Mouse (Mus musculus) left cerebral cortex, postnatal 4 days (tissue): ENCODE results near the gene Foxj2. TPM values are rescaled to one million over a fixed set of nuclear protein-coding genes. Genes with fewer than 3 reads are reported as not detected.

Experiments used
- DNase-seq: peaks from one replicate; pipeline ENCODE4 v3.0.0-alpha.2; 2022
- intact Hi-C: fragments of 180-260 bp; cut with DNase I; formaldehyde crosslinking; loops from one replicate; pipeline ENCODE4 v1.15.1; 2025
- total RNA-seq, 2 experiments: library from RNA; stranded (reverse); gene quantifications; 2 replicates each; pipeline ENCODE4 v1.2.3; 2021

Foxj2 gene
- 10 to 100 TPM; 29.4 to 32.7 TPM for total RNA-seq

DNA sequence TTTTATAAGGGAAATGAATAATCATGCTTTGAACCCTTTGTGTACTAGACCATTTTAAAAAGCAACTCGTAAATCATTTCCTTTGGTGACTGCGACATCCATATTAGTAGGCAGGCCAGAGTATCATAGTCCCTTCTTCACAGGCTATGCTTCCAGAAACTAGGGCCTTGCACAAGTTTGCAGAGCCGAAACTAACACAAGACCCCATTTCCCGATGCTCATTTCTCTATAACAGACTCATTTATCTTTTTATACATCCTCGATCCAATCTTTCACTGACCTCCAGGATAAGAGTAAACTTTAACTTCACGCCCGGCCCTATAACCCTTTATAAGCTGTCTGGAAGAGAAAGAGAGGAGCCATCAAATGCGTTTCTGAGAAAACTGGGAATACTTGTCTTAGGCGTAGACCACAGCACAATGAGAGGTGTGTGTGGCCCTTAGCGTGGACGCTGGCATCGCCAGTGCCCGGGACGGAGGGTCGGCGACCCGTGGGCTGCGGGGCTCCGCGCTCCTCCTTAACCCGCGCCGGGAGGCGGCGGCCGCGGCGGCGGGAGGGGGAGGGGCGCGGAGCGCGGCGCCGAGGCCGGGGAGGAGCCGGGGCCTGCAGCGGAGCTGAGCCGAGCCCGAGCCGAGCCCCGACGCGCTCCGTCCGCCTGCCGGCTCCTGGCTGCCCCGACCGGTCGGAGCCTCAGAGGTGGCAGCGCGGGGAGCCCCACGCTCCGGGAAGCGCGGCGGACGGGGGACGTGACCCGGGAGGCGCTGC lies at the start of gene Foxj2:
Gene Foxj2 (plus strand): TSS at position 609 of the 765 bp plus-strand sequence.
- DNase-seq = peak; percentile 62
- intact Hi-C loops = no loop called here

GRCm38 (mm10) chr6:122770760-122771315 lies 48.9 kb upstream of the Foxj2 start:
- intact Hi-C loops = no loop called here

DNA sequence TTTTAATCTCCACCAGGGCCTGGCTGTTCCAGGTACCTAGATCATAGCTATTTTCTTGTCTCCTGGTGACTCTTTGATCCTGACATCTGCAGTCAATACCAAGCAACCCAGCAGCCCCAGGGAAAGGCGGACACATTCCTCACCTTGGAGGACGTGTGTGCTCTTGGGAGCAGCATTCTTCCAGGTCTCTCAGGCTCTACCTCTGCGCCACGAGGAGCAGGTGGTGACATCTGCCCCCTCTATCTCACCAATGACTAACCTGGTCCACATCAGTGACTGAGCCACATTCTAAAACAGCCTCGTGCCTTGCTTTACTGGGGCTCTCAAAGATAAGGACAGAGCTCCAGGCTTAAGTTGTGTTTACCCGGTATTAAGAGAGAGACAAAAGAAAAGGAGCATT lies 47.0 kb upstream of the Foxj2 start:
- intact Hi-C loops = no loop called here

More at GRCm38 (mm10) chr6:122770760-122771315, 48.9 kb upstream of the Foxj2 start:
- DNase-seq = no peak

GRCm38 (mm10) chr6:122774345-122774744 lies 45.4 kb upstream of the Foxj2 start:
- intact Hi-C loops = no loop called here
- DNase-seq = no peak

More for the DNA sequence above, 47.0 kb upstream of the Foxj2 start:
- no peak for DNase-seq

DNA sequence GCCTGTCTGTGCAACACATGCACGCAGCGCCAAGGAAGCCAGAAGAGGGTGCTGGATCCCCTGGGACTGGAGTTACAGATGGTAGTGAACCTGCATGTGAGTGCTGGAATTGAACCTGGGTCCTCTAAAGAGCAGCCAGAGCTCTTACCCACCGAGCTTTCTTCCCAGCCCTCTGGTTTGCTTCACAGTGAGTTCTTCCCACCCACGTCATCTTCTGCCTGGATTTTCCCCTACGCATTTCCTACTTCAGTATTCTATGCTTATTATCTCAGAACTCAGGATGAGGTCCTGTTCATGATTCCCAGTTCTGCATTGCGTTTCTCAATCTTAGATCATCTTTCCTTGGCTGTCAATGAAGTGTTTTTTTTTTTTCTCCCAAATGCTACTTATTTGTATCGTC lies 43.7 kb upstream of the Foxj2 start:
- no peak for DNase-seq
- intact Hi-C loops = no loop called here

- no peak for DNase-seq
- intact Hi-C loops = loop anchor here (10.0 kb wide), 1 partner anchor 115 kb away; no protein-coding TSS in a partner anchor
Observed at GRCm38 (mm10) chr6:122779916-122780315, 39.8 kb upstream of the Foxj2 start.

DNA sequence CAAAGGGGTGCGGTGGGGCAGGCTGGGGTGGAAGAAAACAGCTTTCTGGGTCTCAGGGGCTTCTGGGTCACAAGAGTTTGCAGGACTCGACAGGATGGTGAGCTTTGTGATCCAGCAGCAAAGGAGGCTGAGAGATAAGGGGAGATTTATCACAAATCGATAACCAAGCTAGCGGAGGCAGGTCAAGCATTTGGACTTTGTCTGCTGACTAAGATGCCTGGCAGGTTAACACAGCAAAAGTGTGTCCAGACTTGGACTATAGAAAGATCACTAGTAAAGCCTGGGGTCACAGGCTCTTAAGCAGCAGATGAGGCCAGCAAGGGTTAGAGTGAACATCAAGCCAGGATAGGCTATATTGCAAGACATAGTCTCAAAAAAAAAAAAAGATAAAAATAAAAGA lies 38.5 kb upstream of the Foxj2 start:
- no peak for DNase-seq

DNA sequence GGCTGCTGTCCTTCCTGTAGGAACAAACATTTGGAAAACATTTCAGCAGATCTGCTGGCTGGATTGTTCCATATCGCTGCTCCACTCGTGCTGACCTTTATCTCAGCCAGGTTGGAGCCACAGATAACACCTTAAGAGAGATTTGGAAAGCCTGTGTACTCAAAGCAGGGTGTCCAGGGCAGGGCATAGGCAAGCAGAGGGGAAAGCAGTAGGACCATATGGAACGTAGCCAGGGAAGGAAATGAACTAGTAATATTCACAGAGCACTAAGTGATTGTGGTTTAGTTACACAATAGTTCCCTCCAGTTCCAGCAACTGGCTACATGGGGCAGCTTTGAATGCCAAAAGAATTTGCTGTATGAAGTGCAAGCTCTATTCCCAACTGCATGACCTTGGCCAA lies 37.5 kb upstream of the Foxj2 start:
- DNase-seq = no peak
- intact Hi-C loops = loop anchor here (10.0 kb wide), 1 partner anchor 117 kb away; no protein-coding TSS in a partner anchor

More for the DNA sequence above, 38.5 kb upstream of the Foxj2 start:
- intact Hi-C loops = loop anchor here (10.0 kb wide), 1 partner anchor 116 kb away; no protein-coding TSS in a partner anchor

GRCm38 (mm10) chr6:122784866-122785265 lies 34.8 kb upstream of the Foxj2 start:
- intact Hi-C loops = loop anchor here (10.0 kb wide), 1 partner anchor 120 kb away; no protein-coding TSS in a partner anchor
- DNase-seq = peak; percentile 25

GRCm38 (mm10) chr6:122786275-122786674 lies 33.4 kb upstream of the Foxj2 start:
- intact Hi-C loops = loop anchor here (2.0 to 10.0 kb wide), 2 partner anchors 45 to 121 kb away; no protein-coding TSS in a partner anchor
- peak; percentile 73 for DNase-seq

GRCm38 (mm10) chr6:122795254-122795935 lies 24.3 kb upstream of the Foxj2 start:
- intact Hi-C loops = no loop called here
- peak; percentile 27 for DNase-seq

DNA sequence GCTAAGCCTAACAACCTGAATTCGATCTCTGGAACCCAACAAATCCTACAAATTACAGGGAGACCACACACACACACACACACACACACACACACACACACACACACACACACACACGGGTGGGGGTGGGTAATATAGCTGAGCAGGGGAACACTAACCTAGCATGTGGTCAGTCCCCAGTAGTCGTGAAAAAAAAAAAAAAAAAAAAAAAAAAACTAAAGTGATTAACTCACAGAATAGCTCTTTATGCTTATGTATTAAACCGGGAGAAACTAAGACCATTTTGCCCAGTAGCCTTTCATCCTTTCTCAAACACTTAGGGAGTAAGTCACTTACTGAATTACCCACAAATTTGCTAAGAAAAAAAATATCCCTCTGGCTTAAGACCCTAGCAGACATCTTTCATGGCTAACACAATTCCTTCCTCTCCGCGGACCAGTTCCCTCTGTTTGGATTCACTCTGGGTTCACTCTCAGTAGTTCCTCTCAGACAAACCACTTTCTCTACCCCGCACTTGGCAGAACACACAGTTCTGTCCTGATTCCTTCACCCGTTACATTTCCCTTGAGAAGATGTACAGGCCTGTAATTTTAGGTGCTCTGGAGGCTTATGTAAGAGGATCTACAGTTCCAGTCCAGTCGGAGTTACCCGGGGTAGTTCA lies 18.9 kb upstream of the Foxj2 start:
- no peak for DNase-seq
- intact Hi-C loops = no loop called here

- peak; percentile 68 for DNase-seq
- intact Hi-C loops = no loop called here
Observed at GRCm38 (mm10) chr6:122801301-122801800, 18.4 kb upstream of the Foxj2 start, which contains the start of gene Slc2a3. Gene Slc2a3, minus strand, starts transcription at chr6:122801640.

DNA sequence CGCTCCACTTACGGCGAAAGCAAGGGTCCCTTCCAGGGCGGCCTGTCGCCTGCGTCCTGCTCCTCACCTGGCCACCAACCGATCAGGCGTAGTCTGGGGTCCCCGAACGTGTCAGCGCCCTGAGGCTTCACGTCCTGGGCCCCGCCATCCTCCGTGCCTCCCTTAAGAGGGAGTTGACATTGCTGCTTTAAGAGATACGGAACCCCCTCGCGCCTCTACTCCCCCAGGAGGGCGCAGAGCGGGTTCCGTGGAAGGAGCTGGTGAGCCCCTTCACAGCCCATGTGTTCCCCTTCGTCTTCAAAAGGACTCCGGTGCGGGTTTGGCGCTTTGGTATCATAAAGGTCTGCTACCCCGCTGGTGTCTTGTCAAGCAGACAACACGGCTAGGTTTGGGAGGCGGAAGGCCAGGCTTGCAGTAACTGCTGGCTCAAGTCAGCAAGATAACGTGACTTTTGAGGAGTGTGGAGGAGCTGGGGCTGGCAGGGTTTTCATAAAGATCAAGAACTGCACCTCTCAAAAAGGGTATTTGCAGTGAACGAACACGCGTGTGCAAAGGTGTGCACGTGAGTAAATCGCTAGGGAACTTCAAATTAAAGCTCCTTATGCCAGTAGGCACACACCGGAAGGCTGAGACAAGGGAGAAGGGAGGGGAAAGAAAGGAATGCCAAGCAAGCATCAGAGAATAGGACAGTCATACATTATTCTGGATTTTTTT lies 17.8 kb upstream of the Foxj2 start:
- intact Hi-C loops = no loop called here
- DNase-seq = peak; percentile 33

DNA sequence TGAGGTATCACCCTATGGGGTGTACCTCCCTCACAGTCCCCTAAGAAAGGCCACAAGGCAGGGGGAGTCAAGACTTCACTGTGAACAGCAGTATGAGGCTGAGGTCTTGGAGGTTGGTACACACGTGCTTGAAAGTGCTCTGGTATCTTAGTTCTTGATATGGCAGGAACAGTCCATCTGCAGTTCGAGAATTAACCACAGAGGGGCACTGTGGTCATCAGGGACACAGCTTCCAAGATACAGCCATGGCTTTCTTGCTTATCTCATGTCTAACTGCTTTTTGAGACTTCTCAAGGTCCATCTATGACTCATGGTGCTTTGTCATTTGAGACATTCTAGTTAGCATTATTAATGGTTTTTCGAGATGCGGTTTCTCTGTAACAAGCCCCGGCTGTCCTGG lies 15.3 kb upstream of the Foxj2 start:
- intact Hi-C loops = no loop called here

DNA sequence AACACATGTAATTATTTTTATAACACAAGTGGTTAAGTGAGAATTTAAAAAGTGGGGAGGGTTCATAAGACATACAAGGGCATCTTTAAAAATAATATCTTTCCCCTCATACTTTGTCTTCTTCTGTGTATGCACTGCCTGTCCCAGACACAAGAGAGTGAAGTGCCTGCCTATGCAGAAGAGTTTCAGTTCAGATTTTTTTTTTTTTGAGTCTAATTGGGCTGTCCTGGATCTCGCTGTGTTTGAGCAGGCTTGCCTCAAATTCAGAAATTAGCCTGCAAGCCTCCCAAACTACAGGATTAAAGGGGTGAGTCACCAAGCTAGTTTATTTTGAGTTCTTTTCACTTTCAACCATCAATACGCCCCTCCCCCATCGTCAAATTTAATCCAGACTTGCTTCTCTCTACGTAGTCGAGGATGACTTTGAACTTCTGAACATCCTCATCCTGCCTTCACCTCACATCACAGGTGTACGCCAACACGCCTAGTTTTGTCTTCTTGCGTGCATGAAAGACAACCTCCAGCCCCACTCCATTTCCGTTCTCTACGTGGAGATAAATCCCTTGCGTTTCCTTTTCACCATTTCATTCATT lies 9.6 kb upstream of the Foxj2 start:
- intact Hi-C loops = no loop called here

More for the DNA sequence above, 15.3 kb upstream of the Foxj2 start:
- peak; percentile 73 for DNase-seq

GRCm38 (mm10) chr6:122810615-122811279 lies 9.0 kb upstream of the Foxj2 start:
- DNase-seq = peak; percentile 98
- intact Hi-C loops = no loop called here

More for the DNA sequence above, 9.6 kb upstream of the Foxj2 start:
- DNase-seq = no peak

GRCm38 (mm10) chr6:122811280-122811652 lies 8.4 kb upstream of the Foxj2 start:
- DNase-seq = peak; percentile 93
- intact Hi-C loops = no loop called here
